Mouse (Mus musculus) thymus, postnatal 4 days (tissue): Measurements from ENCODE around the gene Col4a3bp.

Experiments used
- DNase-seq: peaks from one replicate; pipeline ENCODE4 v3.0.0; 2021

The Col4a3bp gene

DNA sequence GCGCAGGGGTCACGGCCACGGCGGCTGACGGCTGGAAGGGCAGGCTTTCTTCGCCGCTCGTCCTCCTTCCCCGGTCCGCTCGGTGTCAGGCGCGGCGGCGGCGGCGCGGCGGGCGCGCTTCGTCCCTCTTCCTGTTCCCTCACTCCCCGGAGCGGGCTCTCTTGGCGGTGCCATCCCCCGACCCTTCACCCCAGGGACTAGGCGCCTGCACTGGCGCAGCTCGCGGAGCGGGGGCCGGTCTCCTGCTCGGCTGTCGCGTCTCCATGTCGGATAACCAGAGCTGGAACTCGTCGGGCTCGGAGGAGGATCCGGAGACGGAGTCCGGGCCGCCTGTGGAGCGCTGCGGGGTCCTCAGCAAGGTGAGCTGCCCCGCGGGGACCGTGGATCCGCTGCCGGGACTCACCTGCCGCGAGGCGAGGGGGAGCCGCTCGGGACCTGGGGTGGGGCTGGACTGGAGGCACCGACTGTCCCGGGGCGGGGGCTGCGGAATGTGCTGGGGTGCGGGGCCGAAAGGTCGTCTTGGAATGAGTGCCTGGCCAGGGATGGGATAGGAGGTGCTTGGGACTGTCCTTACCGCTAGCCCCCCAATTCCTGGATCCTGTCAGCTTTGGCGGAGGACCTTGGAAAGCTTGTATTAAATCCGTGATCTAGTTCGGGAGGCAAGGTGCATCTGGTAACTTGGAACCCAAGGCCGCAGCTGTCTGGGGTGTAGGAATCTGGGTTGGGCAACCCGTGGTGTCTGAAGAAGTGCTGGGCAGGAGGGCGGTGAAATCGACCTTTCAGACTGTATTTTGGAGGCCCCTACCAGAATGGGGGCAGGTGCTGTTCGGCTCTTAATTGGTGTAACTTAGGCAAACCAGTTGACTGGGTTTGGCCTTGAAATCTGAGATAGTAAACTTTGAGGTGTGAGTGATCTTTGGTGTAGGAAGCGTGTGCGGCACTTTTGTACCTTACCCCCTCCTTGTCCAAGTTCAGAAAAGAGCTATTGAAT is 778 bp downstream of the Col4a3bp start:
- DNase-seq = peak; percentile 80

DNA sequence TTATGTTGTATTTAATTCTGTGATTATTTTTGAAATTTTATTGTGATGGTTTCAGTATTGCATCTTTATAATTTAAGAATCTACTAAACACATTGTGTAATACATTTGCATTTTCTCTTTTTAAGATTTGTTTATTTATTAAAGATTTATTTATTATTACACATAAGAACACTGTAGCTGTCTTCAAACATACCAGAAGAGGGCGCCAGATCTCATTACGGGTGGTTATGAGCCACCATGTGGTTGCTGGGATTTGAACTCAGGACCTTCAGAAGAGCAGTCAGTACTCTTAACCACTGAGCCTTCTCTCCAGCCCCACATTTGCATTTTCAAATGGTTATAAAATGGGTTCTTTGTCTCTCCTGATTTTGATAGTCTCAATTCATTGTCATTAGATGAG is 2.1 kb downstream of the Col4a3bp start:
- no peak for DNase-seq

DNA sequence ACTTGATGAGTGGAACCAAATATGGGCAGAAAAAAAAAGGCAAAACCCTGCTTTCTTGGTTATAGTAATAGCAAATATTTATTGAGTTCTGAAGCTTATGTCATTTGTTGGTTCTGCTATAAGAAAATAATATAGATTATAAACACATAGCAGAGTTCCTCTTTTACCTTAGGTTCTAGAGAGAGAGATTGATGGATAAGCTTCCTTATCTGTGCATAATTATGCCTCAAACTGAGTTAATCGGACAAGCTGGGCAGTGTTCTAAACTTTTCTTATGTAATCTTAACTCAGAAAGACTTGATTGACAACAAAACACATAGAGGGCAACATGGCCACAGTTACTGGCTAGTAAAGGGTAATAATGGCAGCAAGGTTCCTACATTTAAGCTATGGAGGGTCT is 4.8 kb downstream of the Col4a3bp start:
- DNase-seq = no peak

DNA sequence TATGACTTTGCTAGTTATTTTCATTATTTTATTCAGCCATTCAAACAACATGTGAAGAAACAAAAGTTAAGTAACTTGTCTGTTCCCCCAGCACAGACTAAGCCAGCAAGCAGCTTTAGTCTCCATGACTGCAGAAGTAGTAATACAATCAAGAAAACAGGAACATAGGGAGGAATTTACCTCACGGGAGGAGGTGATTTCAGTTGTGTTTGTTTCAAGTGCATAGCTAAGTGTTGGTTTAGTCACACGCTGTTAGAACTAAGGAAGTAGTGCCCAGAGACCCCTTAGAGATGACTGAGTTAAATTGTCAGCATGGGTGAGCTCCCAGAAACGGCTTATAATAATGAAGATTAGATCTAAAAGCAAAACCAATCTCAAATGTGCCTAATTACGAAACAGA is 5.5 kb downstream of the Col4a3bp start:
- no peak for DNase-seq

DNA sequence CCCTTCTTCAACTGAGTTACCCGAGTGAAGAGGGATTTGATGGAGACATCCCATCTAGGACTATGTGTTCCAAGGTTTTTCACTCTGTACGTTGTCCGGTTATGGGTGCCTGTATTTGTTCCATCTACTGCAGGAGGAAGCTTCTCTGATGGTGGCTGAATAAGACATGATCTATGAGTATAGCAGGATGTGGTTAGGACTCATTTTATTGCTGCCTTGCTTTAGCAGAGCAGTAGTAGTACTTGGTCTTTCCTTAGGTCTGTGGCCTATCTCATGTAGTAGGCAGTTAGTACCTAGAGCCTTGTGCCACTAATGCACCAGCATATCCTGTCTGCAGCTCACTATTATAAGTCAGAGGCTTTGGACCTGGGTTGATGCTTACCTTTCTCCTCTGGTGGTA is 12.7 kb downstream of the Col4a3bp start:
- DNase-seq = no peak

DNA sequence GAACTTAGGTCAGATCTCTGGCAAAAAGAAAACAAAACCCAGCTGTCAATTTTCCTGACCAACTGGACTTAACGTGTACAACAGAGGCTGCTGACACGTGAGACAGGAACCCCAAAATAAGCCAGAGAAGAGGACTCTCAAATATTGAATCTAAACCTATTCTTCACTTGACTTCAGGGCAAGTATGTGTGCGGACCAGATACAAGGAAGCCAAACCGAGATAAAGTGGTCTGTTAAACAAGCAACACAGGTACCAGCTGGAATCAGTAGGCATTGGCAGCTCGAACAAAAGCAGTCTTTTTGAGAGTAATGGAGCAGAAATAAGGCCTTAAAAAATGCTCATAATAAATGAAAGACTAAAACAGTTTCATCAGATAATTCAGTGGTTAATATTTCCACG is 25.6 kb downstream of the Col4a3bp start:
- no peak for DNase-seq

DNA sequence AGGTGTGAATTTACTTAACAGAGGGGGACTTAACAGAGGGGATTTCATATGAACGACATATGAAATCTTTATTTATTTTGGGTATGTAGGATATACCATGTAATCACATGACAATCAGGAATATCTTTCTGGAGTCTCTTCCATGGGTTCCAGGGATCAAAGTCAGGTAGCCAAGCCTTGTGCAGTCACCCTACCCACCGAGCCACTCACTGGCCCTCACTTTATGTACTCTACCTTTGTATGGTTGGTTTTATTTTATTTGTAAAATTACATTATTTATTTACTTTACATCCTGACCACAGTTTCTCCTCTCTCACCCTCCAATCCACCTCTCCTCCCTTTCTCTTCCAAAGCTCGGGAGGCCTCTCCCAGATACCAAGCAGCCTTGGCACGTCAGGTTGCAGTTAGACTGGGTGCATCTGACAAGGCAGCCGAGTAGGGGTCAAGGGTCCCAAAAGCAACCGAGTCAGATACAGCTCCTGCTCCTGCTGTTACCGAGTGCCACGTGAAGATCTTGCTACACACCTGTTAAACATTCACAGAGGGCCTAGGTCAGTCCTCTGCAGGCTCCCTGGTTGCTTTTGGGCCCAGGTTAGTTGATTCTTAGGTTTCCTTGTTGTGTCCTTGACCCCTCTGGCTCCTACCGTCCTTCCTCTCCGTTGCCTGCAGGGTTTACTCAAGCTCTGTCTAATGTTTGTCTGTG is 28.0 kb downstream of the Col4a3bp start:
- DNase-seq = no peak

DNA sequence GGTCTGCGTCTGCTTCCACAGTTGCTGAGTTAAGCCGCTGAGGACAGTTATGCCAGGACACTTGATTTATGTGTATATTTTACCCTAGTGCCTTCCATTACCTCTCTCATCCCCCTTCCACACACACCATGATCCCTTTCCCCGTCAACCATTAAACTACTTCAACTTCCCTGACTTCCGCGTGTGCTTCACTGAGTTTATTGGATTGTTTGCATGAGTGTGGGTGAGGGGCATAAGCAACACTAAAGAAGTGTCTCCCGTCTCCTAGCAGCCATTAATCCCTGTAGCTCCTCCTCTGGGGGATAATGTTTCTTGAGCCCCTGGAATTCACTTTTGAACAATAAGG is 28.6 kb downstream of the Col4a3bp start:
- no peak for DNase-seq

DNA sequence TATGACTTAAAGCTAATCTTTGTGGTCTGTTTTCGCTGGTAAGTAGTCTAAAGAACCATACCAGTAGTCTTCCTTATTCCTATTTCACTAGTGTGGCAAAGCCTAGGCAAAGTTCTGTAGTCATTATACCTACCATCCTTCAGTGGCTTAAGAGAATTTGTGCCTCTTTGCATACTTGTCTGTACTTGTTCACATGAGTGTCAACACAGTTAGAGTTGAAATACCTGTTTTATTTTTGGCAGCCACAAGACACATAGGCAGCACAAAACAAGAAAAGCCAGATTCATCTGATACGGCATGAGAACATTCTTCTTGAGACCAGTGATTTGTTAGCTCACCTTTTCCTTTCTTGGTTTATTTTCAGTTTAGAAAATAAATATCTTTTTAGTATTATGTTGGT is 31.8 kb downstream of the Col4a3bp start:
- no peak for DNase-seq

DNA sequence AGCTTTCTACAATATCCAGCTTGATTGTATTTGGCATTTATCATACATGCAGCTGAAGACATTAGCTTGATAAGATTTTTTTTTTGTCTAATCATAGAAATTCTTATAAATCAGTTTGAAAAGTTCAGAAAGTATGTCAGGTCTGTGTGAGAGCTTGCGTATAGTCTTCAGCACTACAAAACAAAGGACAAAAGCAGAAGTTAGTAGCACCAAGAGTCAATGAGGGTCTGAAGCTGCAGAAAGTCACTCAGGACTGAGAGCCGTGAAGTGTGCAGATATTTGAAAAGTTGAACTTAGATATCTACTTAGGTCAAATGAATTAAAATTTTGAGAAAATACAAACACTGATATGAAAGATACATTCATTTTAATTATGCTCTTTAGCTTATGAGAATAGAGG is 36.7 kb downstream of the Col4a3bp start:
- no peak for DNase-seq

DNA sequence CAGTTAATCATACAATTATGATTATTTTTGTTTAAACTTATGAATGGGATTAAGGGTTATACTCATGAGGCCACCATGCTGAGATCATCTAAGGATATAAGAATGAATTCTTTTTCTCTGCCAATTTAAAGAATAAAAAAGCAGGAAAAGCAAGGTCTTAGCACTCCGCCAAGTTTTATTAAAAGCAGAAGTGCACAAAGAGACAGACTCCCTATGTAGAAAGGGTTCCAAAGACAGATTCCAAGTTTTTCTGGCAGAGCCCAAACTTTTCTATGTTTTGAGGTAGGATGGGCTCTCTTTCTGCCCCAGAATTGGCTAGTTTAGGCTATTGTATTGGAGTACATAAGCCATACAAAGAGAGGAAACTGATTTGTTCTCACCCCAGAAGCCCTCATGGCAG is 37.6 kb downstream of the Col4a3bp start:
- DNase-seq = no peak

DNA sequence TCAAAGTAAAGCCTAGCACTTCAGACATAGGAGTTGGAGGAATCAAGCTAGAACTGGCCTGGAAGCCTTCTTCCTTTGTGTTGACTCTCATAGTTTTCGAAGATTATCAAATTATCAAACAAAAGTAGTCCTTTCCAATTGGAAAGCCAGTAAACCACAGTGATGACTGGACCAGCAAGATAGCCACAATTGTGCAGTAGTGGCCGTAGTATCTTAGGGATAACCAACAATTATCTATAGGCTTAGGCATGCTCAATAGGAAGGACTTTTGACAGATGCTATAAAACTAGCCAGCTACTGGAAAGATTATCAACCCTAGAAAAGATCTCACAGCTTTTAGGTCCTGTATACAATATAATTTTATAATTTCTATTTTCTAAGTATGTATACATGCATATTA is 41.8 kb downstream of the Col4a3bp start:
- DNase-seq = no peak

DNA sequence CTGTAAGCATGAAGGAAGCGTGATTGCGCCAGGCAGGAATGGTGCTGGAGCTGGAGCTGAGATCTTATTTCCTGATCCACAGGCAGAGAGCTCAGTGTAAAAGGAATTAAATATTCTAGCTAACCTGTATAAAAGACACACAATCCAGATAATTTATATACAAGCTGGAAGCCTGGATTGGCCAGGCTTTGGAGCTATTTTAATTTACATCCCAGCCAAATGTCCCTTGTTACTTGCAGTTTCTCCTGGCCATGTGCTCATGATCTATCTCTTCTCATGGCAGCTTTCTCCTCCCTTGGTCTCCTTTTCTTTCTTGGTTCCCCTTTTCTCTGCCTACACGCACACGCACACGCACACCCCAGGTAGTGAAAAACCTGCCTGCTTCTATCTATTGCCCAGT is 44.1 kb downstream of the Col4a3bp start:
- no peak for DNase-seq

DNA sequence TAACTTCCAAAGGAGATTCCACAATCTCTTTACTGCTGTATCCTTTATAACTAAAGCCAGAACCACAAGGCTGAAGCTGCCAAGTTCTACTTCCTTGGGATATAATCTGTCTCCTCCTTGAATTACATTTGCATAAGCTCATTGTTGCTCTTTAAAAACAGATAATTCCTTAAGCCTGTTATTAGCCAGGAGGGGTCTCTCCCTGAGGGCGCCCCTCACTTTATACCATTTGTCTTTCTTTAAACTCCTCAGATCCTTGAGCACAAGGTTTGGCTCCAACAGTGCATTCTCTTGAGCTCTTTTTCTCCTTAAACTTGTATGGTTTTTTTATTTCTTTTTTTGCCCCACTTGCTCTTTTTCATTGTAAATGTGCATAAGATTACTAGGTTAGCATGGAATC is 46.2 kb downstream of the Col4a3bp start:
- DNase-seq = no peak

DNA sequence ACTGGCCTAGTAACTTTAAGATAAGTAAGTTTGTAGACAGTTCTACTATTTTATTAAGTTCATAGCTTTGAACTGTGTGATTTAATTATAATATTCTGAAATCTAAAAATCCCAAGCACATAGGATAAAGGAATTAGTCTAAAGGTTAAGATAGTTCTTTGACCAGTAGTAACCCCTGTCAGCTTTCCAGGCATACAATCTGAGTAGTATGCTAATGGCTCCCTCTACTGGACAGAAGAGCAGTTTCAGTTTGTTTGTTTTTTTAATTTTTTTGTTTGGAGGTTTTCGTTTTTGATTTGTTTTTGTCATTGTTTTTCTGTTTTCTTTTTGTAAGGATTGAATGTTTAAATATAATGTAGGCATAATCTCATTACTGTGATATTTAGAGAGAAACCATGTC is 51.2 kb downstream of the Col4a3bp start:
- DNase-seq = no peak

DNA sequence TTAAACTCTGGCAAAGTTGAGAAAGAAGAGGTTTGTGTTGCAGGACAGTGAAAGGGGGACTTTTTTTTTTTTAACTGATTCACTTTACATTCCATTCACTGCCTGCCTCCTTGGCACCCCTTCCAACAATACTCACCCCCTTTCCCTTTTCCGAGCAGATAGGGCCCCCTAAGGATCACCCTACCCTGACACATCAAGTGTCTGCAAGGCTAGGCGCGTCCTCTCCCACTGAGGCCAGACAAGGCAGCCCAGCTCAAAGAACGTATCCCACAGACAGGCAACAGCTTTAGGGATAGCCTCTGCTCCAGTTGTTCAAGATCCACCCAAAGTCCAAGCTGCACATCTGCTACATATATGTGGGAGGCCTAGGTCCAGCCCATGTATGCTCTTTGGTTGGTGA is 51.7 kb downstream of the Col4a3bp start:
- no peak for DNase-seq

DNA sequence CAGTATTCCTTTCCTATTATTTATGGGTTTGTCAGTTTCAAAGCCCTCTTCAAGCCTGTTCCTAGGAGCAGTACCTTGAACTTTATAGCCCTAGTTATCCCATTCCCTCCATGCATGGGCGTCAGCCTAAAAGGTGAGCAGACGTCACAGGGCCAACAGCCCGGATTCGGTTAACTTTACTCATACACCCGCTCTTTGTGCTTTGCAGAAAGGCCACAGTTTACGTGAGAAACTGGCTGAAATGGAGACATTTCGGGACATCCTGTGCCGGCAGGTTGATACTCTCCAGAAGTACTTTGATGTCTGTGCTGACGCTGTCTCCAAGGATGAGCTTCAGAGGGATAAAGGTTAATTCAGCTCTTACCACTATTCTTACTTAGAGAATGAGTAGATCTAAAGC is 56.8 kb downstream of the Col4a3bp start:
- no peak for DNase-seq

DNA sequence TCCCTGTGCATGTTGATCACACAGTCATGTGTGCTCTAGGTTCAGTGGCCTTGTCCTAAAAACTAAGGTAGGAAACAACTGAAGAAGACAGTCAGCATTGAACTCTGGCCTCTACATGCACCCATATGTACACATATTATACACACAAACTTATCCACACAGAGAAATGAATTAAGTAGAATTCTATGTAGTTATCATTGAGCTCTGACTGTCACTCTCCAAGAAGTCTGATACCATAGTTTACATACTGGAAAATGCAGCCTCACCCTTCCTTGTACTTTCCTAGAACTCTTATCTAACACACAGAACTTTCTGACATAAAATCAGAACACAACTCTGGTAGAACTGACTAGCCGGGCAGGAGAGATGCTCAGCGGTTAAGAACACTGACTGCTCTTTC is 61.8 kb downstream of the Col4a3bp start:
- DNase-seq = no peak

DNA sequence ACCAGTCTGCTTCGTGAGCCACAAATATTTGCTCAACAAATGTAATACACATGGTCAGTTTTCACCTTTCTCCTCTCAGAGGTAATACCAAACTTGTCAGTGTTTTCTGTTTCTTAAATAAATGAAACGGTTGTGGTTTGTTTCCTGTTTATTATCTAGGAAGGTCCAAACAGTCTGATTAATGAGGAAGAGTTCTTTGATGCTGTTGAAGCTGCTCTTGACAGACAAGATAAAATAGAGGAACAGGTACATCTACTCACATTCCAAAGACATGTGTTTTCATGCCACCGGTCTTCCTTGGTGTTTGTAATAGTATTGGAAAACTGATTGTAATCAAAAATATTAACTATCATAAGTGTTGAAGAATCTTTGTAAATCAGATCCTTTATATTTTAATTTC is 72.2 kb downstream of the Col4a3bp start:
- DNase-seq = no peak

DNA sequence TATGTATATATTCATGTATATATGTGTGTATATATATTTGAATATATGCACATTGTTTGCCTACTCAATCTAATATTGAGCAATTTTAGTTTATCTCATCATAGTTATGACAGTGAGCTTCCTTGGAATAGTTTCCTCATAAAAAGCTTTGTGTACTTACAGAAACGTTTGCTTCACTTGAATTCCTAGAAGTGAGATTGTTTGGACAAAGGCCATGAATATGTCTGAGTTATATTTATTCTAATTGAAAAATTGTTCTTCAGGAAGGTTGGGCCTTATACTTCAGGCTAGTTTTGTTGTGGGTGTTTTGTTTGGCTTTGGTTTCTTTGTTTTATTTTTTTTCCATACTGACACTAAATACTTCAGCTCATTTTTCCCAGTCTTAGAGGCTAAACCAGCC is 78.5 kb downstream of the Col4a3bp start:
- no peak for DNase-seq

DNA sequence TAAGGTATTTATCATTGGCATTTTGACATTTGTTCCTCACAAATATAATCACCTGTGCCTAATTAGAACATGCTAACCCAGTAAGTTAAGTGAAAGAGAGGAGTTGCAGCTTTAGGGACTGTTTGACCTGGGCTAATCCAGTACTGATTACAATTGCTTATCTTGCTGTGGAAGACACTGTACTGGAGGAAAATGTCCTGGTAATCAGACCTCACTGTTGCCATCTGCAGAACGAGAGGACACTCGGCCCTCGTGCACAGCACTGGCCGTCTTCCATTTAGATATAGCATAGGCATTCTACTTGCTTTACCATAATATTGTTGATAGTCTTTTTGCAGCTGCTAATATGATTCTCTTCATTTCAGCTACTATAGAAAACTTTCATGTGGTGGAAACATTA is 88.0 kb downstream of the Col4a3bp start:
- DNase-seq = no peak

DNA sequence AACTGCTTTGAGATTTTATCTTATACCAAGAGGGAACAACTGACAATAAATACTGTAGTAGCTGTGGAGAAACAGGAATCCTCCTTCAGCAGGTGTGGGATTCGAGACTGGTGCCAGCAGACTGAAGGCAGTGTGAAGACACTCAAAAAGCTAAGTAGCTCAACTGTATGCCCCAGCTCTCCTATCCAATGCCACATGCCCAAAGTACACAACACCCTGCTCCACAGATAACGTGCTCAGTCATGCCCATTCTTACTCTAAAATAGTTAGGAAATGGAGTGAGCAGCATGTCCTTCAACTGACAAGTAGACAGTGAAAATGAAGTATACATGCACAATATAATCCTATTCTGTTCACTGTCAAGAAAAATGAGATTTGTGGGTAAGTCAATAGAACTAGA is 101.8 kb downstream of the Col4a3bp start:
- no peak for DNase-seq

DNA sequence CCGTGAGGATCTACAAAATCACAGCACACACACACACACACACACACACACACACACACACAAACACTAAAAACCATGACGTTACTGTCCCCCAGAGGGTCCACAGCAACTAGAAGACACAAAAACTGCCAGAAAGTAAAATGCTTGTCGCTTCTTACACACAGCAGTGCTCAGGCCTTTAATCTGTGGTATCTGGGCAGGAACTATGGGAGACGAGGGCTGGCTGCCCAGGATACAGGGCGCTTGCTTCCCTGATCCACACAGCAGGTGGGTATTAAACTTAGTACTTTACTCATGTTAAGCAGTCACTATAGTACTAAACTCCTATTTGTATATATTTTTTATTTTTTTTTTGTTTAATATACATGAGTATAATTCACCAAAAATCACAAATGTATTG is 103.4 kb downstream of the Col4a3bp start:
- DNase-seq = no peak

DNA sequence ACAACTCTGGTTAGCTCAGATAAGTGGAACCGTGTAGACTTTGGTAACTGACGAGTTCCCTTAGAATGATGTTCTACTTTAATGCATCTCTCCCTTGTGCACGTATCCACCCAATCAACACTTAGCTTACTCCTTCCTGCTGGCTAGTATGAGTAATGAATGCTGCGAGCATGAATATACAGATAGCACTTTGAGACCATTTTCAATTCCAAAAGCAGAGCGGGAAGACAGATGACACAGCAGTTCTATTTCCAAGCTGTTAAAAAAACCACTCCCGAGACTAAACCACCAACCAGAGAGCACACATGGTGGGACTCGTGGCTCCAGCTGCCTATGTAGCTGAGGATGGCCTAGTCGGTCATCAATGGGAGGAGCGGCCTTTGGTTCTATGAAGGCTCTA is 110.6 kb downstream of the Col4a3bp start:
- no peak for DNase-seq

DNA sequence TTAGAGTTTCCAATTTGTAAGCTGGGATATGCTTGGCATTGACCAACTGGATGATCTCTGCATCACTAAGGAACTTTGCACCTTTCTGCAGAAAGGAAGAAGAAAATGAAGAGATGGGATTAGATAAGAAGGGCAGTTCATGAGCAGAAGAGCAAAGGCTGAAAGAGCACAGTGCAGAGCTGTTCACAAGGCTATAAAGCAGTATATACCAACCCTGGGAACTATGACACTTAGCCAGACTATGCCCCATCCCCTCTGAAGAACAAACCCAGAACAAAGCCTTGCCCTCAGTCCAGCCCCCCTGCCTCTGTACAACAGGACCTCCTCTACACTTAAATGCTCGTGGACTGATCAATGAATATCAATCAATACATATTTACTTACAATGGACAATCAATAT is 114.3 kb downstream of the Col4a3bp start:
- no peak for DNase-seq
